Mouse (Mus musculus) hindbrain, embryonic 16.5 days (tissue): ENCODE measurements at regions not wholly inside any gene's neighbourhood (a gene's known extent, or its start where the extent isn't known, plus 50 kb on each side); places are given as distances from the start of the nearest gene placed in this dataset.

Experiments used
- ATAC-seq: fragments of 200-750 bp; cut with Nextera tagmentation; 2 replicates; pipeline ENCODE4 v1.8.0; 2017; ENCODE audit warnings: moderate TSS enrichment, moderate library complexity
- H3K27ac ChIP-seq: fragments of 300-500 bp; sonication (generic); 2 replicates; pipeline ENCODE4 v1.5.1; 2014; ENCODE audit warnings: low read depth, mild to moderate bottlenecking, control low read depth, low read length, moderate library complexity
- H3K27me3 ChIP-seq: fragments of 300-500 bp; sonication (generic); replicated peaks from 2 replicates; pipeline ENCODE4 v1.6.1; 2014; ENCODE audit warnings: low read length; ENCODE audit not compliant: control insufficient read depth, insufficient read depth
- H3K36me3 ChIP-seq: fragments of 300-500 bp; sonication (generic); 2 replicates; pipeline ENCODE4 v1.6.1; 2014; ENCODE audit warnings: mild to moderate bottlenecking, low read length, moderate library complexity, mixed read lengths; ENCODE audit not compliant: control insufficient read depth, insufficient read depth
- H3K4me1 ChIP-seq: fragments of 300-500 bp; sonication (generic); 2 replicates; pipeline ENCODE4 v1.6.1; 2014; ENCODE audit warnings: low read depth, low read length; ENCODE audit not compliant: control insufficient read depth, insufficient read depth
- H3K4me2 ChIP-seq: fragments of 300-500 bp; sonication (generic); 2 replicates; pipeline ENCODE4 v1.6.1; 2014; ENCODE audit warnings: mild to moderate bottlenecking, low read length, control low read depth, moderate library complexity
- H3K4me3 ChIP-seq: fragments of 300-500 bp; sonication (generic); 2 replicates; pipeline ENCODE4 v1.5.1; 2014; ENCODE audit warnings: mild to moderate bottlenecking, low read length, control low read depth, moderate library complexity
- H3K9ac ChIP-seq: fragments of 300-500 bp; sonication (generic); 2 replicates; pipeline ENCODE4 v1.6.1; 2014; ENCODE audit warnings: low read depth, mild to moderate bottlenecking, control low read depth, low read length, moderate library complexity
- H3K9me3 ChIP-seq: fragments of 300-500 bp; sonication (generic); 2 replicates; pipeline ENCODE4 v1.6.1; 2014; ENCODE audit warnings: mild to moderate bottlenecking, low read length, moderate library complexity; ENCODE audit not compliant: control insufficient read depth
- WGBS: fragments of 180-500 bp; shearing (Covaris S2); extraction: QIAGEN DNeasy Blood & Tissue Kit; methylation state at CpG from one replicate; pipeline ENCODE4 v1.1.7; 2014; 5-methylcytosine and 5-hydroxymethylcytosine counted together

DNA sequence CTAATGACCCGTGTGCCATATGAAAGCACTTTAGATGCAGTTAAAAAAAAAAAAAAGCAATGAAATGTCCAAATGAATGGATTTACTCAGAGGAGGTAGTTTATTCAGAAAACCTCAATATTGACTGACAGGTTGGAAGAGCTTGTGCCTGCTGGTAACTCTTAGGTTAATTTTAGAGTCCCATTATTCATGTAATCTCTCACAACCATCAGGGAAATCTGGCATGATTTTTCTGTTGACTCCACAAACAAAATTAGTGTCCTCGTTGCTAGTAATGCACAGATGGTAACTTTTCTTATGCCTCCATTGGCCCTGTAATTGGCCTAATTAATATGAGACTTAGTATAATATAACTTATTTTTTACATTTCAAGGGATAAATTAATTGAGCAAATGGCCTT is 937.6 kb downstream of the Serpinb8 start:
- no peak overlapping the region for H3K9ac ChIP-seq
- ATAC-seq, result no peak
- H3K36me3 ChIP-seq, result no peaks in the 10 kb centered on the region
- no peak overlapping the region for H3K4me2 ChIP-seq
- no peaks in the 10 kb centered on the region for H3K9me3 ChIP-seq
- H3K27ac ChIP-seq, result no peak overlapping the region
- WGBS, result 74% methylated on average over 2 of the region's 2 CpGs
- H3K27me3 ChIP-seq, result no peaks in the 10 kb centered on the region
- H3K4me3 ChIP-seq, result no peak overlapping the region
- H3K4me1 ChIP-seq, result no peaks in the 10 kb centered on the region

DNA sequence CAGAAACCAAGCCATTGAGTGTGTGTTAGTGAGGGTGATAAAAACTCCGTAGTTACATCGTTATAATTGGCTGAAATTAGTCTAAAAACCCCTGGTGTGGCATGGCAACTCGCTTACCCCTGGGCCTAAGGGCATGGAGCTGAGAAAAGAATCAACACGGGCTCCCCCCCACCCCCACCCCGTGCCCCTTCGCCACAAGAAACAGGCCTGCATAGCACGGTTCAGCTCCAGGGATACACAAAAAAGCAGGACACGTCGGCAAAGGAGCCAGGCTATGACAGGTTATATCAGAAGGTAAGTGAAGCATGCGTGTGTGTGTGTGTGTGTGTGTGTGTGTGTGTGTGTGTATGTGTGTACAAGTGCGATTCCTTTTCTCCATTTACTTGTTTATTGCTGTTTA is 948.4 kb downstream of the Serpinb8 start:
- WGBS, result 73% methylated on average over 11 of the region's 11 CpGs
- H3K27ac ChIP-seq, result no peak overlapping the region
- no peaks in the 10 kb centered on the region for H3K4me1 ChIP-seq
- H3K9ac ChIP-seq, result no peak overlapping the region
- no peaks in the 10 kb centered on the region for H3K36me3 ChIP-seq
- no peak overlapping the region for H3K4me2 ChIP-seq
- ATAC-seq, result no peak
- no peak overlapping the region for H3K4me3 ChIP-seq
- H3K9me3 ChIP-seq, result no peaks in the 10 kb centered on the region
- no peaks in the 10 kb centered on the region for H3K27me3 ChIP-seq

DNA sequence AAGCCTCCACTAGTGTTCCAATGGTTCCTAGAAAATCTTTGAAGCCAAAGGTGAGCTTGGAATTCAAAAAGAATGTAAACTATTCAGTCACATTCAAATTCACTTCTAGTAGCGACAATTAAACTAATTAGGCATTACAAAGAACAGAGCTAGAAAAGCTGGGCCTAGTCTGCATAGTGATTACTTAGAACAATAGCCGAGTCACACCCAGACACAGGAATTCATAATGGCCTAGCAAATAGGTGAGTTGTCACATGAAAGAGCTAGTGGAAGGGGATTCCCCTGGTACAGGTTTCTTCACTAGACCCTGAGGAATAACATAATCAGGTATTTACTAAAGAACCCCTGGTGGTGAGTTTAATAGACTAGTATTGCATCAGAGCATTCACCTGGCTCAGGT is 958.9 kb downstream of the Serpinb8 start:
- Histone ChIP-seq H3K4me2 (no peak overlapping the region), H3K27me3 (no peaks in the 10 kb centered on the region), H3K4me1 (no peaks in the 10 kb centered on the region), H3K9ac (no peak overlapping the region), H3K27ac (no peak overlapping the region), H3K9me3 (no peaks in the 10 kb centered on the region), H3K36me3 (no peaks in the 10 kb centered on the region), H3K4me3 (no peak overlapping the region)
- no peak for ATAC-seq
- 53% methylated on average over 2 of the region's 2 CpGs for WGBS

DNA sequence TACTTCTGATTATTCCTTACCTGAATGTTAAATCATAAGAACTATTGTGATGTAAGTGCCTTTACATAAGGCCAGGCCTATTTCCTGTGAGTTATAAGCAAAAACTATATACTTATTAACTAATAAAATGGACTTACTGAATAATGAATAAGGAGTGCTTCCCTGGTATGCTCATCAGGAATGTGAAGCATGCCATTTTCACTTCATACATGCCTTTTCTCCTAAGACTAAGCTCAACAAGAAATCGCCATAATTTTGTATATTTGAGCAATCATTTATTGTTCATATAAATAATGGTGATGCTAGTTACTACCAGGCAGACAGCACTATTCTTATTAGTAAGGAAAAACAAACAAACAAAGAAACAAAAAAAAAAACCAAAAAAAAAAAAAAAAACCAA is 969.1 kb downstream of the Serpinb8 start:
- Histone ChIP-seq H3K36me3 (no peaks in the 10 kb centered on the region), H3K9me3 (no peaks in the 10 kb centered on the region), H3K27ac (no peak overlapping the region), H3K4me3 (no peak overlapping the region), H3K4me2 (no peak overlapping the region), H3K27me3 (no peaks in the 10 kb centered on the region), H3K9ac (no peak overlapping the region), H3K4me1 (no peaks in the 10 kb centered on the region)
- 78% methylated on average over 1 of the region's 1 CpGs for WGBS
- ATAC-seq, result no peak

DNA sequence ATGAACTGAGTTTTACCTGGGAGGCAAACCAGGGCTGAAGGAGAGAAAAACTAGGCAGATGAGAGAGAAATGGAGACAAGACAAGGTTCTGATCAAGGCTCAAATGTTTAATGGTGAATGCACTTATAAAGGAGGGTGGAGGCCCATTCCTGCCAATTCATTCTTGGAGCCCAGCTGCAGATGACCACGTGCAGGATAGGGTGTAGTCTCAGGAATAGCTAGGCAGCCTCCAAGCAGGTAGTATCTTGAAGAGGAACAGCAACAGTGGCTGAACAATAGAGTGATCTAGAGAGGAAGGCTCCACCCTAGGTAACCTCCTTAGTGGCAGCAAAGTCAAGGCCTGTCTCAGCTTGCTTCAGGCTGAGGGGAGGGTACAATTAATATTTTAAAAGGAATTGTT is 973.2 kb downstream of the Serpinb8 start:
- 53% methylated on average over 1 of the region's 1 CpGs for WGBS
- Histone ChIP-seq H3K4me1 (no peaks in the 10 kb centered on the region), H3K27me3 (no peaks in the 10 kb centered on the region), H3K27ac (no peak overlapping the region), H3K4me2 (no peak overlapping the region), H3K36me3 (no peaks in the 10 kb centered on the region), H3K4me3 (no peak overlapping the region), H3K9ac (no peak overlapping the region), H3K9me3 (no peaks in the 10 kb centered on the region)
- ATAC-seq, result no peak

DNA sequence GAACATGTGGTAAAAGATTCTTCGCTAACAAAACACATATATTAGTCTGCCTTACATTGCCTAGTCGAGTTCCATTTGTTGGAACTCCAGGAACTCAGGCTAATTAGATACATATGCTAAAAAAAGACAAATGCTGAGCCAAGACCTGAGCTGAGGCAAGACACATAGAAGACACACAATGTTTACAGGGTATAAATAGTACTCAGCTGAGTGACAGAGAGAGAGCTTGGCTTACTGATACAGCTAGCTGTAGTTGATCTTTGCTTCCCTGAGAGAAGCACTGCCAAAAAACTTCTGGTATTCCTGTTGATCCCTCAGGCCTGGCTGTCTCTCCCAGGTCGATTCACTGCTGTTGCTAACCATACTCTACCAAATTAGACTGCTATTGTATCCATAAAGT is 982.2 kb downstream of the Serpinb8 start:
- Histone ChIP-seq H3K4me3 (no peak overlapping the region), H3K4me2 (no peak overlapping the region), H3K27me3 (no peaks in the 10 kb centered on the region), H3K27ac (no peak overlapping the region), H3K4me1 (no peaks in the 10 kb centered on the region), H3K9ac (no peak overlapping the region), H3K36me3 (no peaks in the 10 kb centered on the region), H3K9me3 (no peaks in the 10 kb centered on the region)
- no peak for ATAC-seq
- 57% methylated on average over 3 of the region's 3 CpGs for WGBS

DNA sequence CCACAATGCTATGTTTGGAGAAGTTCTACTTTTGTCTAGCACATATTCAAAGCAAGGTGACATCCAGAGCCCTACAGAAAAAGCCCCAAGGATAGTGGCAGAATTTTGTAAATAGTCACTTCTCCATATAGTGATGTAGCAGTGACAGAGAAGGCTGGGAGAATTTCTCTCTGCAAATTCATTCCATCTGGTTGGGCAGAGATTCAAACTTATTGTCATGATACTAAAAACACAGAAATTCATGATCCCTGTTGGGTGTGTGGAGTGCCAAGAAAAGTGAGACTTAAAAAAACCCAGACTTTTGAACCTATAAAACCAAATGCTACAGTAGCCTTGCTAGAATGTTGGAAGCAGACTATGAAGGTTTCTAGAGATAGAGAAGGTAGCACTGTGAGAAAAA is 983.0 kb downstream of the Serpinb8 start:
- H3K36me3 ChIP-seq, result no peaks in the 10 kb centered on the region
- H3K4me3 ChIP-seq, result no peak overlapping the region
- no peaks in the 10 kb centered on the region for H3K9me3 ChIP-seq
- H3K27ac ChIP-seq, result no peak overlapping the region
- H3K4me2 ChIP-seq, result no peak overlapping the region
- H3K4me1 ChIP-seq, result no peaks in the 10 kb centered on the region
- H3K27me3 ChIP-seq, result no peaks in the 10 kb centered on the region
- no peak for ATAC-seq
- H3K9ac ChIP-seq, result no peak overlapping the region

DNA sequence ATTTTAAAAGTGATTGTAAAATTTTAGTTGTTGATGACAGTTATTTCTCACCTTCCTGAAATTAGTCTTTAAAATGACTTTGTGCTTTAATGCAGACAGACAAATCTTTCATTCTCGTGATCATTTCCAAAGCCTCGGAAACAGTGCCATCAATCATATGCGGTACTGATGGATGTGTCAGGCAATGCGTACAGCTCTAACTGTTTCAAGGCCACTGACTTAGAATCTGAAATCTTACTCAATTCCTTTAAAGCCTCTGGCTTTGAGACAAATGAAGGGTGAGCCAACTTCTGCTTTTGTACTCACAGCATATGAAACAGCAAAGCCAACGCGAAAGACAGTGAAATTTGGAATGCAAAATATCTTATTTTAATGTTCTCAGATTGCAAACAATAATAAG is 987.0 kb downstream of the Serpinb8 start:
- Histone ChIP-seq H3K9me3 (no peaks in the 10 kb centered on the region), H3K36me3 (no peaks in the 10 kb centered on the region), H3K27me3 (no peaks in the 10 kb centered on the region), H3K4me1 (no peaks in the 10 kb centered on the region), H3K4me3 (no peak overlapping the region), H3K4me2 (no peak overlapping the region), H3K9ac (no peak overlapping the region), H3K27ac (no peak overlapping the region)
- WGBS, result 66% methylated on average over 6 of the region's 6 CpGs
- ATAC-seq, result no peak

DNA sequence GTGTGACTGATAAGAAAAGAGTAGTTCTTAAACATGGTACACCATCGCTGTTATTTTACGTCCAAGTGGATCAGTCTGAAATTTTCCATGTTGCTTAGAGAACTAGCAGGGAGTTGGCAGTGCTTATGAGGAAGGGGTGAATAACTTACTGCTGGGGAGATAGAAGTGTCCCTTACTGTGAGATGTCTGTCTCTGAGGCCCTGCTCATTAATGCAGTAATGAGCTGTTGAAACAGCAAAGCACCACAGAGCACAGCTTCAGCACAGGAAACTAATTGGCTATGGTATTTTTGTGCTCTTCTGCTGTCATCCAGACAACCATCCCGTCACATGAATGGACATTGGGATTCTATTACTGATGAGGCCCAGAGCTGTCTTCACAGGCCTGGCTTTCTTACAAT is 988.0 kb downstream of the Serpinb8 start:
- H3K9ac ChIP-seq, result no peak overlapping the region
- no peak overlapping the region for H3K27ac ChIP-seq
- peak; percentile 67; the same call in 1 of the 2 replicates for ATAC-seq
- no peaks in the 10 kb centered on the region for H3K4me1 ChIP-seq
- H3K4me3 ChIP-seq, result no peak overlapping the region
- no peaks in the 10 kb centered on the region for H3K9me3 ChIP-seq
- H3K4me2 ChIP-seq, result no peak overlapping the region
- 70% methylated on average over 3 of the region's 3 CpGs for WGBS
- H3K36me3 ChIP-seq, result no peaks in the 10 kb centered on the region
- H3K27me3 ChIP-seq, result no peaks in the 10 kb centered on the region

DNA sequence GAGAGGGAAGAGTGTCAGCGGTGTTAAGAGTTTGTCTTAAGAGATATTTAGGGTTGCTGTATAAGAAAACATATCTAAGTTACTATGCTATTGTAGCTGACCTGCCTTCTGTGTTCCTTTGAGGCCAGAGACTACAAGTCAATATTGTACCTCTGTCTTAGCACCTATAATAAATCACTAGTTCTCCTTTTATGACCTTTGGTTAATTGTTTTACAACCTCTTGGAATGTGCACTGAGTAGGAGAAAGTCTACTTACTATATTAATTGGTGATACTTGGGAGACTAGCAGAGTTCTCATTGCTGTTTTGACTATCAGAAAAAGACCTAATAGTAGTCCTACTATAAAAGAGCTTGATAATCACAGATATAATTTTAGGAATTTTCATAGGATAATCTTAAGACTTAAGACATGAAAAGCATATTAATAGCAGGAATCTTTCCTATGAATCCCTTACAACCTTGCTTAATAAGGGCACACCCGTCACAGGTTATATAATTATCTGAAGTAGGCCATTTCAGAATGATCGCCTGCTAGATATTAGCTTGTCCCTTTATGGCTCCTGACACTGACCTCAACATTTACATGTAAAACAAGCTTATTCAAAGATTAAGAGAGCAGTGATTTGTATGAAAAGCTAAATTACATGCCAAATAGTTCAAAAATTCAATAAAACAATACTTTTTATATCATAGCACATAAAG is 1003.1 kb downstream of the Serpinb8 start:
- WGBS, result 88% methylated on average over 3 of the region's 3 CpGs
- H3K9ac ChIP-seq, result no peak overlapping the region
- no peaks in the 10 kb centered on the region for H3K27me3 ChIP-seq
- no peak overlapping the region for H3K4me2 ChIP-seq
- ATAC-seq, result no peak
- H3K4me1 ChIP-seq, result no peaks in the 10 kb centered on the region
- no peaks in the 10 kb centered on the region for H3K9me3 ChIP-seq
- no peak overlapping the region for H3K4me3 ChIP-seq
- H3K36me3 ChIP-seq, result no peaks in the 10 kb centered on the region
- no peak overlapping the region for H3K27ac ChIP-seq
